8 mouse cellular contexts compared by ENCODE assay signal in the genomic region with DNA sequence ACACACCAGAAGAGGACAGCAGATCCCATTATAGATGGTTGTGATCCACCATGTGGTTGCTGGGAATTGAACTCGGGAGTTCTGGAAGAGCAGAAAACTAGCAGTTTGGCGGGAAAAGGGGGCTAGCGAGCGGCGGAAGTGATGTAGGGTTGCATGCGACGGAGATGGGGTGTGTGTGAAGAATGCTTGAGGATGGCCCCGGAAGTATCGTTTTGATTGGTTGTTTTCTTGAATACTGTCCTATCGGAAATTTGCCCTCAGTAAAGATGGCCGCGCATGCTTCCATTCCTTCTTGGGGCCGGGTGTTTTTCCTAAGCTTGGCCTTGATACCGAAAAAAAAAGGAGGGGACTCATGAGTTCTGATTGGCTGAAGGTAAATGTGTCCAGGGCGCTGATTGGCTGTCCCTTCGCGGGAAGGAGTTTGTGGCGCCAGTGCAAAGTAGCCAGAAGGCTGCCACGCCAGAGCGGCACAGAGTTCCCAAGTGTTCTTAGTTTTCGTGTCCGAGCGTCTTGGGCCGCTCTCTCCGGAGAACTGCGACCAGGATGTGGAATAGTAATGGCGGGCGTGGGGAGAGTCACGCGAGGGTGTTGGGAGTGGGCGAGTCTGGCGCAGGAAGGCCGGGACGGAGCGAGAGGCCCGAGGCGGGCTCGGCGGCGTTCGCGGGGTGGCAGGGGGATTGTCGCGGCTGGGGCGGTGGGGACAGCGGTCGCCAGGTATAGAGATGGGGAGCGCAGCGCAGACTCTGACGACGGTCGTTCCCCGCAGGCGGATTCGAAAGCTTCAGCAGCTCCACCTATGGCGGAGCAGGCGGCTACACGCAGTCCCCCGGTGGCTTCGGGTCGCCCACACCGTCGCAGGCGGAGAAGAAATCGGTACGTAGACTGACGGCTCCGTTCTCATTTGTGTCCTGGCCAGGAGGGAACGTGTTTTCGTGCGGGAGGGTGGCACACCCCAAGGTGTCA. TPM values are rescaled to one million over a fixed set of nuclear protein-coding genes. Genes with fewer than 3 reads are reported as not detected.
DNase-seq lines count a peak whose midpoint lies in the region; ATAC-seq and TF ChIP-seq lines count a peak whose summit lies in the region.

Gene Rpa2 (plus strand): TSS at position 419 of the 963 bp plus-strand sequence.

- under 1% methylated on average over 71 of the region's 71 CpGs for WGBS in bone marrow, adult 2 months
- under 1% methylated on average over 71 of the region's 71 CpGs for WGBS in embryonic facial prominence, embryonic 15.5 days
- WGBS in limb, embryonic 14.5 days, result under 1% methylated on average over 70 of the region's 71 CpGs
- WGBS in midbrain, postnatal 0 days, result 1% methylated on average over 71 of the region's 71 CpGs

- H3K4me2 ChIP-seq in embryonic facial prominence, embryonic 15.5 days (replicated peaks), result peak within 1 kb of the TSS; percentile 73
- H3K4me2 ChIP-seq in limb, embryonic 14.5 days (replicated peaks; ENCODE audit: low read depth, low read length, severe bottlenecking), result peak within 1 kb of the TSS; percentile 76
- peak within 1 kb of the TSS; percentile 73 for H3K4me2 ChIP-seq in midbrain, postnatal 0 days (ENCODE audit: low read depth, low read length, poor library complexity, severe bottlenecking)

- H3K36me3 ChIP-seq in embryonic facial prominence, embryonic 15.5 days, result peaks cover 24% of the 10 kb centered on the region
- H3K36me3 ChIP-seq in limb, embryonic 14.5 days (ENCODE audit: control insufficient read depth, insufficient read depth, low read length), result peaks cover 31% of the 10 kb centered on the region
- H3K36me3 ChIP-seq in midbrain, postnatal 0 days (ENCODE audit: insufficient read depth, low read length), result no peaks in the 10 kb centered on the region

- no peak for TF ChIP-seq CTCF in bone marrow, adult 2 months (IDR thresholded peaks at IDR 0.05; ENCODE audit: control insufficient read depth, insufficient read depth, low read length)
- peak; percentile 36; the same call in 1 of the 2 replicates for TF ChIP-seq CTCF in midbrain, postnatal 0 days (IDR thresholded peaks at IDR 0.05)

- no peaks in the 10 kb centered on the region for H3K9me3 ChIP-seq in embryonic facial prominence, embryonic 15.5 days (replicated peaks)
- H3K9me3 ChIP-seq in limb, embryonic 14.5 days (ENCODE audit: control insufficient read depth, low read length), result no peaks in the 10 kb centered on the region
- H3K9me3 ChIP-seq in midbrain, postnatal 0 days (ENCODE audit: low read length), result no peaks in the 10 kb centered on the region

- H3K27me3 ChIP-seq in embryonic facial prominence, embryonic 15.5 days, result no peaks in the 10 kb centered on the region
- H3K27me3 ChIP-seq in limb, embryonic 14.5 days (ENCODE audit: control insufficient read depth, insufficient read depth, low read length), result no peaks in the 10 kb centered on the region
- H3K27me3 ChIP-seq in midbrain, postnatal 0 days (ENCODE audit: insufficient read depth, low read length), result no peaks in the 10 kb centered on the region

- H3K4me1 ChIP-seq in bone marrow, adult 2 months (ENCODE audit: control insufficient read depth, insufficient read depth, low read length), result no peaks in the 10 kb centered on the region
- peaks cover 8% of the 10 kb centered on the region for H3K4me1 ChIP-seq in embryonic facial prominence, embryonic 15.5 days
- H3K4me1 ChIP-seq in limb, embryonic 14.5 days (ENCODE audit: control insufficient read depth, insufficient read depth, low read length), result peaks cover 3% of the 10 kb centered on the region; the same call in 1 of the 2 replicates
- H3K4me1 ChIP-seq in midbrain, postnatal 0 days (ENCODE audit: insufficient read depth, low read length), result peaks cover 4% of the 10 kb centered on the region; the same call in 1 of the 2 replicates

- ATAC-seq in embryonic facial prominence, embryonic 15.5 days (ENCODE audit: insufficient number of reproducible peaks, low FRiP score, low TSS enrichment, low read depth), result peak; percentile 97
- ATAC-seq in limb, embryonic 14.5 days (ENCODE audit: low FRiP score, low read depth), result peak; percentile 97
- peak; percentile 95 for ATAC-seq in midbrain, postnatal 0 days (ENCODE audit: low FRiP score)

- peak within 1 kb of the TSS; percentile 81 for H3K9ac ChIP-seq in embryonic facial prominence, embryonic 15.5 days
- peak within 1 kb of the TSS; percentile 76 for H3K9ac ChIP-seq in limb, embryonic 14.5 days (ENCODE audit: low read depth, low read length, severe bottlenecking)
- peak within 1 kb of the TSS; percentile 58 for H3K9ac ChIP-seq in midbrain, postnatal 0 days (replicated peaks; ENCODE audit: low read length, poor library complexity, severe bottlenecking)

- TF ChIP-seq POLR2A in bone marrow, adult 2 months (IDR thresholded peaks at IDR 0.05; ENCODE audit: borderline replicate concordance, control insufficient read depth, low read depth, low read length), result peak; percentile 40; the same call in 1 of the 2 replicates
- TF ChIP-seq POLR2A in limb, embryonic 14.5 days (IDR thresholded peaks at IDR 0.05; ENCODE audit: borderline replicate concordance, extremely low read depth, insufficient read depth, insufficient read length), result no peak

- peak within 1 kb of the TSS; percentile 81 for H3K4me3 ChIP-seq in bone marrow, adult 2 months (replicated peaks; ENCODE audit: control insufficient read depth, low read depth, low read length)
- H3K4me3 ChIP-seq in embryonic facial prominence, embryonic 15.5 days (replicated peaks), result peak within 1 kb of the TSS; percentile 87
- peak within 1 kb of the TSS; percentile 67 for H3K4me3 ChIP-seq in limb, embryonic 14.5 days (replicated peaks; ENCODE audit: low read length)
- H3K4me3 ChIP-seq in midbrain, postnatal 0 days (ENCODE audit: low read depth, low read length), result peak within 1 kb of the TSS; percentile 79

- DNase-seq in 416B (ENCODE audit: low read depth), result peak; percentile 100
- DNase-seq in heart, adult 8-10 months (ENCODE audit: low spot score), result peak; percentile 100
- peak; percentile 100 for DNase-seq in kidney, adult 9 months
- peak; percentile 100 for DNase-seq in limb, embryonic 14.5 days (ENCODE audit: low spot score)
- DNase-seq in midbrain, postnatal 0 days (ENCODE audit: low spot score), result peak; percentile 100
- peak; percentile 95 to 96 for DNase-seq in spleen, postnatal 14 days (ENCODE audit: low spot score in 2 of 2)

- H3K27ac ChIP-seq in bone marrow, adult 2 months (ENCODE audit: control insufficient read depth, insufficient read depth, low read depth, low read length, poor library complexity), result peak within 1 kb of the TSS; percentile 53
- H3K27ac ChIP-seq in embryonic facial prominence, embryonic 15.5 days (replicated peaks), result peak within 1 kb of the TSS; percentile 82; the same call in 1 of the 2 replicates
- H3K27ac ChIP-seq in limb, embryonic 14.5 days (replicated peaks; ENCODE audit: low read depth, low read length), result peak within 1 kb of the TSS; percentile 68
- H3K27ac ChIP-seq in midbrain, postnatal 0 days (ENCODE audit: low read depth, low read length), result no peak within 1 kb of the TSS; the same call in 1 of the 2 replicates

RNA-seq across cellular contexts. Expression of gene Rpa2, which starts in this region (rescaled TPM):
- polyA plus RNA-seq in bone marrow, adult 2 months (2011; ENCODE audit: insufficient read depth, insufficient read length, low replicate concordance, missing spikeins), result 52.3 and 67.6 TPM in 2 replicates
- 94.7 and 95.3 TPM in 2 replicates for polyA plus RNA-seq in embryonic facial prominence, embryonic 15.5 days (2015; fragmentation: Nextera tagmentation; extraction: Ambion mirVana)
- total RNA-seq in heart, adult 8-10 months (2022), result 10 to 100 TPM; 10.3 to 15.6 (median 12.6) TPM
- 74.5 and 76.4 TPM in 2 replicates for polyA plus RNA-seq in limb, embryonic 14.5 days (2012; rRNA removed)
- 104 and 114 TPM in 2 replicates for polyA plus RNA-seq in limb, embryonic 14.5 days (2014; fragmentation: Nextera tagmentation; extraction: Ambion mirVana)
- 17.1 and 18.9 TPM in 2 replicates for total RNA-seq in midbrain, postnatal 0 days (2014; rRNA removed)
- polyA plus RNA-seq in midbrain, postnatal 0 days (2015; fragmentation: Nextera tagmentation; extraction: Ambion mirVana), result 28.4 and 29.8 TPM in 2 replicates
